Mouse (Mus musculus) hindbrain, embryonic 15.5 days (tissue): Measurements from ENCODE around the gene Hoxa13. TPM values are rescaled to one million over a fixed set of nuclear protein-coding genes. Genes with fewer than 3 reads are reported as not detected.
A peak's percentile ranks its signal among the peaks of the same experiment; 100 is the strongest.

Experiments
- microRNA counts: library from miRNA; unstranded; fragments of <30 nt; microRNA quantifications from one replicate; lab custom pipeline; 2016
- microRNA-seq: library from miRNA; unstranded; fragments of <30 nt; microRNA quantifications from one replicate; pipeline ENCODE4, GENCODE M21; 2016
- polyA plus RNA-seq: library from polyadenylated mRNA; unstranded; fragments of >200 nt; fragmentation: Nextera tagmentation; extraction: Ambion mirVana; gene quantifications from 2 replicates; pipeline ENCODE4 v1.2.1, GENCODE M21; 2015

Gene Hoxa13
- polyA plus RNA-seq, 1 experiment from 2014 or later, result not detected

MicroRNAs within 50 kb of the gene (microRNA counts, 519-probe panel; counts per million panel counts)
- microRNA mmu-miR-196b (lab: Ali Mortazavi, UCI), result not detected

Small RNAs within 50 kb of the gene (microRNA-seq; reads per million reads assigned to microRNA genes)
- gene Mir196b, result 61.3 reads per million, percentile 45 among the genes with 10 or more reads in this experiment

Other genes starting within 250 kb of the Hoxa13 start
- gene Skap2, start 248.3 kb downstream of the Hoxa13 start, polyA plus RNA-seq, result 22.7 and 27.4 TPM in 2 replicates
- 1.3 and 1.8 TPM in 2 replicates for gene Hoxa1, start 102.6 kb downstream of the Hoxa13 start, polyA plus RNA-seq
- 22.4 and 26.8 TPM in 2 replicates for gene Hoxa2, start 96.0 kb downstream of the Hoxa13 start, polyA plus RNA-seq
- gene 5730596B20Rik, start 83.4 kb downstream of the Hoxa13 start, polyA plus RNA-seq, result 4.0 and 4.3 TPM in 2 replicates
- 10.6 and 12.2 TPM in 2 replicates for gene Hoxa4, start 69.1 kb downstream of the Hoxa13 start, polyA plus RNA-seq
- 105 and 115 TPM in 2 replicates for gene Hoxa5, start 56.3 kb downstream of the Hoxa13 start, polyA plus RNA-seq
- 10.4 and 13.4 TPM in 2 replicates for gene Hoxa6, start 52.2 kb downstream of the Hoxa13 start, polyA plus RNA-seq
- 15.7 and 16.3 TPM in 2 replicates for gene Hoxa3, start 47.5 kb downstream of the Hoxa13 start, polyA plus RNA-seq
- not detected in 2 replicates for gene Gm28308, start 47.5 kb downstream of the Hoxa13 start, polyA plus RNA-seq
- gene Hoxa7, start 39.0 kb downstream of the Hoxa13 start, polyA plus RNA-seq, result 8.3 and 20.5 TPM in 2 replicates
- 0.58 and 3.4 TPM in 2 replicates for gene Hoxa9, start 29.8 kb downstream of the Hoxa13 start, polyA plus RNA-seq
- 0.28 and 0.40 TPM in 2 replicates for gene Hoxa10, start 20.0 kb downstream of the Hoxa13 start, polyA plus RNA-seq
- not detected in 2 replicates for gene Hoxa11, start 15.1 kb downstream of the Hoxa13 start, polyA plus RNA-seq
- gene Evx1, start 52.6 kb upstream of the Hoxa13 start, polyA plus RNA-seq, result 2.7 and 3.8 TPM in 2 replicates